Mouse (Mus musculus) megakaryocyte, embryonic 14.5 days (primary cell): ENCODE results near the gene Map4k3.

Source experiments
- FLI1 ChIP-seq: IDR thresholded peaks from 2 replicates; pipeline ENCODE4 v1.6.1; 2012; ENCODE audit warnings: low read length, inconsistent platforms, mixed read lengths
- GATA1 ChIP-seq: IDR thresholded peaks from 3 replicates; pipeline ENCODE4 v1.6.1; 2012; ENCODE audit warnings: mixed read lengths, low read length, inconsistent platforms, borderline replicate concordance

GRCm38 (mm10) chr17:80543646-80544045, 184.6 kb downstream of the Map4k3 start:
- TF ChIP-seq GATA1 (no peak), FLI1 (no peak)
